Mouse (Mus musculus) ovary, postnatal 14 days (tissue): ENCODE measurements around the gene Lrfn2.

Experiments
- DNase-seq: peaks from one replicate; pipeline ENCODE4 v3.0.0; 2022; ENCODE audit warnings: low spot score

Lrfn2 gene

DNA sequence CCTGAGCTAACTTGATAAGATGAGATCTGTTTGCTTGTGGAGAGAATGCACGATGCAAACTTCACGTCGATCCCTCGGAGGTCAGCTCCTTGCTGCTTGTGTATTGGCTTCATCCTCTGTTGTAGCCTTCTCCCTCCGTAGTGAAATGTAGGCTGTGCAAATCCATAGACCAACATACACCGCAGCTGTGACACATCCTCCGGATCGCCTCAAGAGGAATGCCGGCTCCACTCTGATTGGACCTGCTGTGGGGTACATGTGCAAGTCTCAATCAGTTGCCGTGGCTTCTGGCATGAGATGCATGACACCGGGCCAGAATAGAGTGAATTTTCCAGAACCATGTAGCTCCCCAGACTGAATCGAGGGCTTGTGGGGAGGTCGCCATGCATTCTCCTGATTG is 36.1 kb downstream of the Lrfn2 start:
- no peak for DNase-seq

- no peak for DNase-seq
Measured at GRCm38 (mm10) chr17:48971296-48971695, 39.1 kb downstream of the Lrfn2 start.

- DNase-seq, result no peak
Measured at GRCm38 (mm10) chr17:48972866-48973265, 40.7 kb downstream of the Lrfn2 start.

DNA sequence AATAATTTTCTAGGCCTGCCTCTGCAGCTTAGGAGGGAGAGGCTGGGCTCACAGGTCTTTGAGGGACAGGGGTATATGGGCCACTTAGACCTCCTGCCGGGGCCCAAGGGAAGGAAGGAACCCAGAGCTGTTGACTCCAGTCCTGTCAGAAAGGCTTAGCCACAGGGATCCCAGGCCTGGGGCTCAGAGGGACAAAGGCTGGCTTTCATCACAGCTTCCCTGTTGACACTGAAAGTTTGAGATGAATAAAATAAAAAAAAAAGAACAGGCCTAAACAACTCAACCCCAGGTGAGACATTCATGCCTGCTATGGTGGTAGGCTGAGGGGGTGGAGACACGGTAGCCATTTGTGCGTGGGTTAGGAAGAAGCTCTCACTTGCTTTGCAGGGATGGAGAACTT is 41.2 kb downstream of the Lrfn2 start:
- DNase-seq, result no peak

- no peak for DNase-seq
Measured at GRCm38 (mm10) chr17:48975055-48975454, 42.9 kb downstream of the Lrfn2 start.

DNA sequence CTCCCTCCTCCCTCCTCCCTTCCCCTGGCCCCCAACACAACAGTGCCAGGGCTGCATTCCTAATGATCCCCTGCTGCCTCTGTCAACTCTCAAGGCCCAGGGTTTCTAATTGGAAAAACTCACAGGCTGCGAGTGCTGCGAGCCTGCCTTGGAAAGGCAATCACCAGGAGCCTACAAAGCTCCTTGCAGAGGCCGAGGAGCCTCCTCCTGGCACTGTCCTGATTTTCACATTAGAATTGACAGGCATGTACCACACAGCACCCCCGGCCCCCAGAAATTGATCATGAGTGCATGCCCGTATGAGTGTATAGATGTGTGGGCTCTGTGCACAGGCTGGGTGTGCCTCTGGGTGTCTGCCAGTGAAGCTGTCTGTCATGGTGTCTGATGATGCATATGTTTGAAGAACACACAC is 44.4 kb downstream of the Lrfn2 start:
- DNase-seq, result no peak

DNA sequence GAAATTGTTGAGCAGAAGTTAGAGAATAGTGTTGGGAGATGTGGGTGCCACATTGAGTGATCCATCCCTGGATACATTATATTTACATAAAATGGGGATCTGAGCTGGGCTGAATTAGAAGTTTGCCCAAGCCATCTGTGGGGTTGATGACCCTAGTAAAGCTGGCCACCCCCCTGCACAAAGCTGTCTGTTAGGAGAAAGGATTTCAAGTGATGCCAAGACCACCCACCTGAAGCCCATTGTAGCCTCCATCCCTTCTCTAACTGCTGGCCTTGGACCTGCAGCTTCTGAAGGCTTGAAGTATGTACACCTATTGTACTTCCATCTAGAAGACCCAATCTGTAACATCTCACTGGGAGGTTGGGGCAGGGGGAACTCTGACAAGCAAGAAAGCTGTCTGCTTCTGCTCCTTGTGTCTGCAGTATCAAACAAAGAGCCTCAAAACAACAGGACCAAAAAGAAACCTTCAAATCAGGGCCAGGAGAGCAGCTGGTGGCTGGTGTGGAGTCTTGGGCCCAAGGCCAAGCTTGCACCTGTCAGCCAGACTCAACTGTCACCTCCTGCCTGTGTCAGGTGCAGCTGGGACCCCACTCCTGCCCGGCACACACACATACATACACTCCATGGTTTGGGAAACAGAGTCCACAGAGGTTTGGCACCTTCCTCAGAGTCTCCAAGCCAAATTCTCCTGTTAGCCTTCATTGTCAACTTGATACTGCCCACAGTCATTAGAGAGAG is 63.2 kb downstream of the Lrfn2 start:
- DNase-seq, result no peak

GRCm38 (mm10) chr17:48999463-49000227 is 67.5 kb downstream of the Lrfn2 start:
- DNase-seq, result no peak

GRCm38 (mm10) chr17:49009384-49010073 is 77.3 kb downstream of the Lrfn2 start:
- no peak for DNase-seq

DNA sequence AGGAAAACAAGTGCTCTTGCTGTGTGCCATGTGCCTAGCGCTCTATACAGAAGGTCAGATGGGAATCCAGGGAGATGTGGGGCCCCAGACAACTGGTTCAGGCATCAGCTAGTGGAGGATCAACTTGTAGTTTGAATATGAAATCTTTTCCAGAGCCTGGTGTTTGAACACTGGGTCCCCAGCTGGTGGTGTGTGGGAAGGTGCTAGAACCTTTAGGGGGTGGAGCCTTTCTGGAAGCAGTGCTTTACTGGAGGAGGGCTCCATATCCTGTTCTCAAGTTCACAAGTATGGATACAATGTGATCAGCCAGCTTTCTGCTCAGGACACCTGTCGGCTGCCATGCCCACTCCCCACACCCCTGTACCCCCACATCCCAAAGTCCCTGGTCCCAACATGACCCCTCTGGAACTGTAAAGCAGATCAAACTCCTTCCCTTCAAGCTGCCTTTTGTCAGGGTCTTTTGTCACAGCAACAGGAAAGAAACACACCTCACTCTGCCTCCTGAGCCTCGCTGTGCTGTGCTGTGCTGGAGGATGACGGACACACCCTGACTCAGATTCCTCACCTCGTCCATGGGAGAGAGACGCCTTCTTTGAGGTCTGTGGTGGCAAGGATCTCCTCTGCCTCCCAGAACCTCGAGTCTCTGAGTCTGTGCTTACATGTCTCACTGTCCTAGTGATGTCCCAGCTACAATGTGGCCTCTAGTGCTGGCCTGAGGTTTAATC is 81.9 kb downstream of the Lrfn2 start:
- no peak for DNase-seq

GRCm38 (mm10) chr17:49015368-49015767 is 83.2 kb downstream of the Lrfn2 start:
- DNase-seq, result no peak

GRCm38 (mm10) chr17:49016229-49016628 is 84.0 kb downstream of the Lrfn2 start:
- DNase-seq, result no peak

DNA sequence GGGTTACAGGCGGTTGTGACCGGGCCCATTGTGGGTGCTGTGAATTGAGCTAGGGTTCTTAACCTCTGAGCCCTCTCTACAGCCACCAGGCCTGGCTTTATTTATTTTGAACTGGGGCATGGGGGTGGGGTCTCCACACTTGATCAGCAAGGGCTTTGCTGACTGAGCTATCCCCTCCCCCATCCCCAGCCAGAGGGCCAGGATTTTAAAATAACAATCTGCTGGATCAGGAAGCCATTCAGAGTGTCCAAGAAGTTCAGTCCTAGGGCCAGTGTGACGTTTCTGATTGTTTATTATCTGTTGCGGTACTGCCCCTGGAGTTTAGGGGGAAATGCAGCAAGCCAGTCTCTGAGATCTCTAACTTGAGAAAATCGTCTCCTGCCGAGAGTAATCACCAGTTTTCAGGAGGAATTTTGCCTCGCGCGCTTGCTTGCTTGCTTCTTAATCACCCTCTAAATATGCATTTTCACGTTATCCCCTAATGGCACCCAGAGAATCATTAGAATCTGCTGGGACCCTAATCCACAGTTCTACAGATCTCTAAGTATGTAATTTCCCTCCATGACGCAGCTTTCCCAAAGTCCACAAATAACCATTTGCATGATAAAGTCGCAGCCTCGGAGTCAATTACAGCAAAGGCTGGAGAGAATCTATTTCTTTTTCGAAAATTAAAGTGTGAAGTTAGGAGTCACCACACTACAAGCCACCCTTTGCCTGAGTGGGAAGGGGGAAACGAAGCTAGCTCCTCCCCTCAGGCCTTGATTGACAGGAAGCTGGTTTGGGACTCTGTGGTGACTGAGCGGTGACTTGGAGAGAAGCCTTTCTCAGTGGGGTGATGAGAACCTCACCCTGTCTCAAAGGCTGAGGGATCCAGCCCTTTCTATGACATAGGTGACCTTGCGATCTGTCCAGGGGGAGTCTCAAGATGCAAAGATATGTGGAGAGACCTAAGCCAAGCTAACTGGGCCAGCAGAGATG is 85.5 kb downstream of the Lrfn2 start:
- no peak for DNase-seq

GRCm38 (mm10) chr17:49018774-49019488 is 86.8 kb downstream of the Lrfn2 start:
- no peak for DNase-seq

GRCm38 (mm10) chr17:49029556-49030268 is 97.5 kb downstream of the Lrfn2 start:
- peak; percentile 41 for DNase-seq

- no peak for DNase-seq
Measured at GRCm38 (mm10) chr17:49030269-49030615, 98.1 kb downstream of the Lrfn2 start.

- DNase-seq, result no peak
Measured at GRCm38 (mm10) chr17:49030841-49031240, 98.7 kb downstream of the Lrfn2 start.

GRCm38 (mm10) chr17:49031790-49032189 is 99.6 kb downstream of the Lrfn2 start:
- DNase-seq, result peak; percentile 55

DNA sequence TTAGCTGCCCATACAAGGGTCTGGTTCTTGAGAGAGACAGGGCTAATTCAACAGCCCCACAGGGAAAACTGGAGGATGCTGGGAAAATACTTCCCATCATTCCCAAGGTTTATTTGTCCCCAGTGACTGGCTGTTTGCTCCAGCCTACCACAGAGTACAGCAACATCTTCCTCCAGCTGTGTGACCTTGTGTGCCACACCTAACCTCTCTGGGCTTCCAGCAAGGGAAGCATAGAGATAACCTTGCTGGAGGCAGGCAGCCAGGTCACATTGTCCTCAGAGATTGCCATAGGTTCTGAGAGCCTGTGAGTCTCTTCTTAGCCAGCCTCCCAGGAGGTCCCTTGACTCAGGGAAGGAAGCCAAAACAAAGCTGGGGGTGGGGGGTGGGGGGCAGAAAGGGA is 101.1 kb downstream of the Lrfn2 start:
- no peak for DNase-seq
